Mouse (Mus musculus) common myeloid progenitor, adult 5-6 weeks (primary cell): ENCODE measurements around the gene Adgrf3. TPM values are rescaled to one million over a fixed set of nuclear protein-coding genes. Genes with fewer than 3 reads are reported as not detected.

ENCODE experiments used
- ATAC-seq: replicated peaks from 2 replicates; pipeline ENCODE4 v1.8.0; 2016; ENCODE audit warnings: low read depth, mild to moderate bottlenecking, moderate TSS enrichment, inconsistent platforms; ENCODE audit not compliant: poor library complexity, severe bottlenecking
- total RNA-seq: library from RNA; stranded (forward); fragments of 200-1000, 187-1606 nt; gene quantifications from 2 replicates; pipeline ENCODE4 v1.2.3, GENCODE M21; 2017

The Adgrf3 gene
- total RNA-seq, 1 experiment from 2014 or later = not detected

DNA sequence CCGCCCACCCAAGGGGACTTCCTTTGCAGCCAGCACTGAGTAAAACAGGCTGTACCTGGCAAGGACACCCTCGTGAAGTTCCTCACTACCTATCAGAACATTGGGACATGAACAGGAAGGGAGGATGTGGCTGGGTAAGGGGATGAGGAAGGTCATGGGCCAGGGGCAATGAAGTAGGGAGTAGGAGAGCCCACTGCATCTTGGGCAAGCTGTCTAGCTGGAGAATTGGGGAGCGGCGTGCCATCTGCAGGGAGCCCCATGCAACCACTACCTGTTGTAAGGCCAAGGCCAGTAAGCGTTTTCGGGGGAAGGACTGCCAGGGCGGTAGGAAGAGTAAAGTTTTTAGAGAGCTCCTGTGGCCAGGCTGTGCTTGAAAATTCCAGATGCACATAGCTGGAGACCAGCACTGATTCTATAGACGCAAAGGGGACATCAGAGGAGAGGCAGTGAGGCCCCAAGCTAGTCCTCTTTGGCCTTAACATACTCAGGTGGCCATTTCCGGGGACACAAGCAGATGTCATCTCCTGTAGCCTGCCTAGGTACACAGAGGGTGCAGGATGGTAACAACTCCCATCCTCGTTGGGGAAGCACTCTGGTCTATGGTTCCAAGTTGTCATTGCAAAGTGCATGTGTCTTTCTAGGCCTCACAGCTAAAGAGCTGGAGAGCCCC lies 2.2 kb downstream of the Adgrf3 start:
- no peak for ATAC-seq

DNA sequence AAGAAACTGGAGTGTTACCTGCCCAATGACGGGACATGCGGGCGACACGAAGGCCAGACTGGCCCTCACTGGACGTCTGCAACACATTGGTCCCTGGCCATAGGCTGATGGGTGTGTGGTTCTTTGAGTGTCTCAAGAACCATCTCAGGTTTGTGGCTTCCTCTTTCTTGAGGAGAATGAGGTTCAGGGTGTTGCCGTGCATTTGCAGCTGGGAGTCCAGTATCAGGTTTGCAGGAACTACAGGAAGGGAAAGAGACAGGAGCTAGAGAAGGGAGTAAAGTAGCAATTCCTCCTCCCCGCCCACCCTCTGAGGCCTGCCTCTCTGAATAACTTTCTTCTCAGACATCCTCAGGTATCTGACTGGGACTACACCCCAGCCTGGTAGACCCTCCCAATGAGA lies 3.3 kb downstream of the Adgrf3 start:
- no peak for ATAC-seq

- ATAC-seq = peak; percentile 64
Observed at GRCm38 (mm10) chr5:30201521-30201920, 4.0 kb downstream of the Adgrf3 start.

DNA sequence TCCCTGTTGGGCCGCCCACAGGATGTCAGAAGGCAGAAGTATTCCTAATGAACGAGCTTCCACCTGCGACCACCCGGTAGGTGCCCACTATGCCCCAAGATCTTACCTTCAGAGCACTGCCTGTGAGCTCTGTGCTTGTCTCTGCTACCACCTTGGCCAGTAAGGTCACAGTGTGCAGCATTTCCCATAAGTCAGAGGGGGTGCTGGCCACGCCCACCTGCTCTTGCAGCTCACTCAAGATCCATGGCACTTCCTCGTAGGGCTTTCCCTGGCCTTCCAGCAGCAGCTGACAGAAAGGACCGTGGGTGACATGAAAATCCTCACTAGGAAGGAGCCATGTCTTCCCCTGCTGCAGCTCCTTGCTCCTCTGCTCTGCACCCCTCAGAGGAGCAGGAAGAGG lies 7.3 kb downstream of the Adgrf3 start:
- ATAC-seq = peak; percentile 78

DNA sequence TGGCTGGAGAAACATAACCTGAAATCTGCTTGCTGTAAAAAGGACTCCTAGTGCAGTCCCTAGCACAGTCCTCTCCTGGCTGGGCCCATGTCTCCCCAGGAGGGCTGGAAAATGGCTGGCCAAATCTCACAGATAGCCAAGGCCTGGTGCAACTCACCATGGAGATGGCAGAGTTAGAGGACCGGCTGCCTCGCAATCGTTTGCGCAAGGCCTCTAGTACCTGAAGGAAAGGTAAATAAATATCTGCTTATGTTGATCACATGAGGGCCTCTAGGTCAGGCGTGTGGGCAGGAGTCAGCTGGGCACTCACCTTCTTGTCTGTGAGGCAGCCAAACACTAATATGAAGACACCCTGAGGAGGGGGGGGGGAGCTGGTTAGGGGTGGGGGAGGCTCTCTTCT lies 10.2 kb downstream of the Adgrf3 start:
- ATAC-seq = no peak

GRCm38 (mm10) chr5:30192452-30192851 lies 13.1 kb downstream of the Adgrf3 start:
- no peak for ATAC-seq

DNA sequence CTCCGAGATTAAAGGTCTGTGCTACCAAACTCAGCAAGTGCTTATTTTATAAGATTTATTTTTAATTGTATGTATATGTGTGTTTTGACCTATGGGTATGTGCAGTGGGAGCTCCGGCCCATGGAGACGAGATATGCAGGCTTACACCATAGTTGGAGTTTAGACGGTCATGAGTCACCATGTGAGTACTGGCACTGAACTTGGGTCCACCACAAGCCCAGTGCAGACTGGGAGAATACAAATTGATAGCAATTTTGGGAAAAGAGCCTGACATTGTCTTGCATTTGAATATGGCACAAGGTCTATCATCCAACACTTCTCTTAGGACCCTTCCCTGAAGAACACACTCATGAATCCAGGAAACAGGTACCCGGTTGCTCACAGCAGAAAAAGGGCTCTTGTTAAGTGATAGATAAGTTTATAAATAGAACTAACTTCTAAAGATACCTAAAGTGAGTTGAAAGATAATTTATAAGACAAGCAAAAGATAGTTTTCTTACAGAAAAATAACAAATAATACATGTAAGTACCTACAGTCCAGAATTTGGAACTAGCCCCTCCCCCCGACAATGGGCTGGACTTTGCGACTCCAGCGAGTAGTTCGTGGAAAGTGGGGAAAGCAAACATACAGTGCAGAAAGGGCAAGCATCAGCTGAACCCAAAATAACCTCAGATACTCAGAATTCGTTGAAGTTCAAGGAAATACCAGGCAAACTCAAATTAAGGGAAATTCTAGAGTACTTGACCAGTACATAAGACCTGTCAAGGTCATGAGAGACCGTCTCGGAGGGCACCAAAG lies 17.6 kb downstream of the Adgrf3 start:
- ATAC-seq = no peak

DNA sequence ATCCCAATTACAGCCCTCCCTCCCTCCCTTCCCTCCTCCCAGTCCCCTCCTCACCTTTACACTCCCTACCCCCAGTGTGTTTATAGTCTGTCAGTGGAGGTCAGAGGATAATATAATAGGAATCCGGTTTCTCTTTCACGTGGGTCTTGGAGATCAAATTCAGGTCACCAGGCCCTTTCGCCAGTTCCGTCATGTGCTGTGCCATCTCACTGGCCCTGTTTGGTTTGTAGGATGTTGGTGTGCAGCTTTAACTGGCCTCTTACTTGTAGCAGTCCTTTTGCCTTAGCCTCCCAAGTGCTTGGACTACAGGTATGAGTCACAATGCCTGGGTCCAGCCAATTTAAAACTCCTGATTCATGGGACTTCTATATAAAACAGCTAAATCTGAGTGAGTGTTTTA lies 29.7 kb downstream of the Adgrf3 start:
- no peak for ATAC-seq

GRCm38 (mm10) chr5:30172931-30173692 lies 32.4 kb downstream of the Adgrf3 start:
- ATAC-seq = no peak

DNA sequence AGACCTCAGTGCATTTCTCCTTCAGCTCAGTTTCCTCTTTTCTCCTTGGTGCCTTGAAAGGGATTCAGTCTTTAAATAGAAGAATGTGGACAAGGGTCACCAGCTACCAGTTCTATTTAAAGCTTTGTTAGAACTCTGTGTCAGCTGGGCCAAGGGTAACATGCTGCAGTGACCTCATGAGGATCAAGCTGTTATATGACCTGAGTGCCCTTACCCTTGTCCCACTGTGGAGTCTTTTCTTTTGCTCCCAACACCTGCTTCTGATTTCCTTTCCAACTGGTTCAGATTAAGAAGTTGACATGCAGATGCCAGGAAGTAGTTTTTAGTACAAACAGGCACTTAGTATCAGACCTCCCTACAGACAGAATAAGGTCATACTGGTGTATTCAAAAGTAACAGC lies 33.4 kb downstream of the Adgrf3 start:
- no peak for ATAC-seq

- no peak for ATAC-seq
Observed at GRCm38 (mm10) chr5:30170303-30170940, 35.1 kb downstream of the Adgrf3 start.

GRCm38 (mm10) chr5:30165234-30165946 lies 40.1 kb downstream of the Adgrf3 start:
- no peak for ATAC-seq

- ATAC-seq = no peak
Observed at GRCm38 (mm10) chr5:30162339-30162738, 43.2 kb downstream of the Adgrf3 start.

- ATAC-seq = no peak
Observed at GRCm38 (mm10) chr5:30161836-30162235, 43.7 kb downstream of the Adgrf3 start.

DNA sequence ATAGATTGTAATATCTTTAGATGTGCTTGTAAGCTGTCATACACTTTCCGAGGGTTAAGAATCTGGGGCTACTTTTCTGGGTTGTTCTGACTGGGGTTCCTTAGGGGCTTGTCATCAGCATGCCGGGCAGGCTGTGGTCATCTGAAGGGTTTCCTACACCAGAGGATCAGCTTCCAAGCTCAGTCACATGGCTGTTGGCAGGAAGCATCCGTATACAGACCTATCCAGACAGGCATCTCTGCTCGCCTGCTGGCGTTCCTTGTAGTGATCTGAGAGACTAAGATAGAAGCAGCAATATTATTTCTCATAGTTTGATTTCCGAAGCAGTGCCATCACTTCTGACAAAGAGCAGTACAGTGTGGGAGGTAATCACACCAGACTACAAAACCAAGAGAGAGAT lies 45.9 kb downstream of the Adgrf3 start:
- no peak for ATAC-seq

GRCm38 (mm10) chr5:30155821-30156629 lies 49.5 kb downstream of the Adgrf3 start:
- ATAC-seq = no peak

DNA sequence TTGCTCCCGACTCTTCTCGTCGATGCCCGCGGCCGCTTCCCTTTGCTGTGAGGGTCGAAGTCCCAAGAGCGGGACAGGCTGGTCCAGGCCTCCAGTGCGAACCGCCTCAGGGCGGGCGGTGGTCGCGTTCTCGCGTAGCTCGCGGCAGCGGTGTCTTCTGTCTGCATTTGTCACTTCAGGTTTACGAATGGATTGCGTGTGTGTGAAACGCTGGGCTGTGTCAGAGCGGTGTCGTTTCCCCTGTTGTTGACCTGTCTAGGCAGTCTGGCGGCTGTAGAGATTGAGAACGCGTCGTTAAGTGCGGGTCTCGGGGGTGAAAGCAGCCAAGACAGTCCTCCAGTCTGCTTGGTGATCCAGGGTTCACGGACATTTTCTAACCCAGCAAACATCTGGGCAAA lies 50.1 kb downstream of the Adgrf3 start:
- peak; percentile 24; the same call in 1 of the 2 replicates for ATAC-seq

DNA sequence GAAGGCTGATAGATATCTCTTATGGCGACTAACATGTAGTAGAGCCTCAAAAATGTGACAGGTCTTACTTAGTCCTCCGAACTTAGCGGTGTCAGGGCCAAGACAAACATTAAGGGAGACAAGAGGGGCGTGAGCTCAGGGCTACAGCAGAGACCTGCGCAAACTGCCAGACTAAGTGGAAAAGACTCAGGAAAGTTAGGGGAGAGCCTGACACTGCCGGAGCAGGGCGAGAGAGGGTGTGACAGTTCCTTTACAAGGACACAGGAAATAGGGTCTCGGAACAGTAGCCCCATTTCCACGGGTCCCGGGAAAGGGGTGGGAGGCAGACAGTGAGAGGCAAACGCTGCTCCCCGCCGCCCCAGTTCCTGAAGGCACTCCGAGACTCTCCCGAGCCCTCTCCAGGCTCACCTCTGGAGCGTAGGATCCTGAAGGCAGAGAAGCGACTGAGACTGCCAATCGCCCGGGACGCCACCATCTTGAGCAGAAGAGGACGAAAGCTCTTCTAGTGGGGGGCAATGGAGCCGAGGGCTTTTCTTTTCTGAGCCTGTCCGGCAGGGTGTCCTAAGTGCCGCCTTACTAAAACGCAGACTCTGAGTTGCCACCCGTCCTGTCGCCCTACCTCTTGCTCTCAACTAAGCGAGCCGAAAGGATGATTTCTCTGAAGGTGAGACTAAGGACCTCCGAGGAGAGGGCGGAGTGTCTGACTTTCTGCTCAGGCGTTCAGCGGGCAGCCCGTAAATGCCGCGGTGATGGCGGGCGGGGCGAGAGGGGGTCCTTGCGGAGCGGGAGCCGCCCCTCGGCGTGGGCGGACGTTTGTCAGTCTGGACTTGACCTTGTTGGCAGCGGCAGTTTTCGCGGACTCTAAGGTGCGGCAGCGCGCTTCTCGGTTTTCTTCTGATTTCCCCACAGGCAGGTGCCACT lies 50.8 kb downstream of the Adgrf3 start, which contains the start of the genes Hadha and Hadhb:
TSS of gene Hadha (minus strand) at position 689 of the 921 bp plus-strand sequence.
TSS of gene Hadhb (plus strand) at position 775 of the 921 bp plus-strand sequence.
- peak; percentile 90 for ATAC-seq
